Comparison of ENCODE assay signal across 8 mouse cellular contexts in genomic region chr7:141391625-141392551, GRCm38 (mm10). TPM values are rescaled to one million over a fixed set of nuclear protein-coding genes. Genes with fewer than 3 reads are reported as not detected.
A peak's percentile ranks its signal among the peaks of the same experiment; 100 is the strongest.
DNase-seq lines count a peak whose midpoint lies in the region; ATAC-seq and TF ChIP-seq lines count a peak whose summit lies in the region.

TSS of gene Taldo1 (plus strand) at chr7:141392199.

- peak within 1 kb of the TSS; percentile 72 for H3K27ac ChIP-seq in forebrain, embryonic 12.5 days
- H3K27ac ChIP-seq in heart, postnatal 0 days (ENCODE audit: low read depth) = peak within 1 kb of the TSS; percentile 64
- H3K27ac ChIP-seq in liver, embryonic 16.5 days (ENCODE audit: low read length) = peak within 1 kb of the TSS; percentile 98
- peak within 1 kb of the TSS; percentile 87 for H3K27ac ChIP-seq in neural tube, embryonic 13.5 days (replicated peaks)
- H3K27ac ChIP-seq in testis, adult 2 months (ENCODE audit: control insufficient read depth, insufficient read depth, low read depth, low read length) = peak within 1 kb of the TSS; percentile 88

- peaks cover 16% of the 10 kb centered on the region for H3K27me3 ChIP-seq in forebrain, embryonic 12.5 days
- H3K27me3 ChIP-seq in heart, postnatal 0 days (ENCODE audit: control insufficient read depth, insufficient read depth, low read length) = no peaks in the 10 kb centered on the region
- H3K27me3 ChIP-seq in liver, embryonic 16.5 days (ENCODE audit: control insufficient read depth, insufficient read depth, low read depth, low read length) = no peaks in the 10 kb centered on the region
- H3K27me3 ChIP-seq in neural tube, embryonic 13.5 days = peaks cover 17% of the 10 kb centered on the region
- no peaks in the 10 kb centered on the region for H3K27me3 ChIP-seq in testis, adult 2 months (ENCODE audit: control insufficient read depth, insufficient read depth, low read length)

- H3K4me3 ChIP-seq in forebrain, embryonic 12.5 days (replicated peaks) = peak within 1 kb of the TSS; percentile 70
- H3K4me3 ChIP-seq in heart, postnatal 0 days (ENCODE audit: low read depth, low read length) = peak within 1 kb of the TSS; percentile 76
- peak within 1 kb of the TSS; percentile 77 for H3K4me3 ChIP-seq in liver, embryonic 16.5 days (ENCODE audit: low read depth, low read length)
- peak within 1 kb of the TSS; percentile 71 for H3K4me3 ChIP-seq in neural tube, embryonic 13.5 days
- peak within 1 kb of the TSS; percentile 95 for H3K4me3 ChIP-seq in testis, adult 2 months (ENCODE audit: control insufficient read depth, low read depth, low read length)

- no peaks in the 10 kb centered on the region for H3K9me3 ChIP-seq in forebrain, embryonic 12.5 days
- H3K9me3 ChIP-seq in heart, postnatal 0 days (replicated peaks; ENCODE audit: control insufficient read depth, low read length) = no peaks in the 10 kb centered on the region
- no peaks in the 10 kb centered on the region for H3K9me3 ChIP-seq in liver, embryonic 16.5 days (replicated peaks; ENCODE audit: control insufficient read depth, low read length)
- H3K9me3 ChIP-seq in neural tube, embryonic 13.5 days = no peaks in the 10 kb centered on the region

- peak; percentile 94 for ATAC-seq in forebrain, embryonic 12.5 days (ENCODE audit: low FRiP score)
- ATAC-seq in heart, postnatal 0 days (ENCODE audit: insufficient read depth, low read depth) = peak; percentile 94
- ATAC-seq in liver, embryonic 16.5 days (ENCODE audit: low read depth) = peak; percentile 79
- peak; percentile 92 for ATAC-seq in neural tube, embryonic 13.5 days (ENCODE audit: low read depth)

- TF ChIP-seq EP300 in heart, postnatal 0 days (IDR thresholded peaks at IDR 0.05; ENCODE audit: low read depth) = no peak

- under 1% methylated on average over 57 of the region's 57 CpGs for WGBS in forebrain, embryonic 12.5 days
- WGBS in heart, postnatal 0 days = under 1% methylated on average over 57 of the region's 57 CpGs
- under 1% methylated on average over 57 of the region's 57 CpGs for WGBS in liver, embryonic 16.5 days (ENCODE audit: insufficient replicate concordance)
- WGBS in neural tube, embryonic 13.5 days = under 1% methylated on average over 57 of the region's 57 CpGs

- peak within 1 kb of the TSS; percentile 66 for H3K9ac ChIP-seq in forebrain, embryonic 12.5 days
- peak within 1 kb of the TSS; percentile 70 for H3K9ac ChIP-seq in heart, postnatal 0 days (replicated peaks; ENCODE audit: low read depth, low read length)
- H3K9ac ChIP-seq in liver, embryonic 16.5 days (ENCODE audit: low read depth, low read length) = peak within 1 kb of the TSS; percentile 82
- H3K9ac ChIP-seq in neural tube, embryonic 13.5 days = peak within 1 kb of the TSS; percentile 80

- peaks cover 10% of the 10 kb centered on the region for H3K36me3 ChIP-seq in forebrain, embryonic 12.5 days (replicated peaks)
- peaks cover 17% of the 10 kb centered on the region for H3K36me3 ChIP-seq in heart, postnatal 0 days (replicated peaks; ENCODE audit: control insufficient read depth, insufficient read depth, low read length)
- peaks cover 12% of the 10 kb centered on the region for H3K36me3 ChIP-seq in liver, embryonic 16.5 days (ENCODE audit: control insufficient read depth, insufficient read depth)
- peaks cover 11% of the 10 kb centered on the region for H3K36me3 ChIP-seq in neural tube, embryonic 13.5 days
- no peaks in the 10 kb centered on the region for H3K36me3 ChIP-seq in testis, adult 2 months (ENCODE audit: control insufficient read depth, insufficient read depth, low read length)

- H3K4me2 ChIP-seq in forebrain, embryonic 12.5 days = peak within 1 kb of the TSS; percentile 88
- peak within 1 kb of the TSS; percentile 98 for H3K4me2 ChIP-seq in heart, postnatal 0 days (ENCODE audit: low read depth, low read length)
- peak within 1 kb of the TSS; percentile 94 for H3K4me2 ChIP-seq in liver, embryonic 16.5 days (ENCODE audit: low read depth, low read length)
- peak within 1 kb of the TSS; percentile 95 for H3K4me2 ChIP-seq in neural tube, embryonic 13.5 days

- TF ChIP-seq POLR2A in testis, adult 2 months (IDR thresholded peaks at IDR 0.05; ENCODE audit: control insufficient read depth, low read depth, low read length) = peak; percentile 70

- TF ChIP-seq CTCF in heart, postnatal 0 days (IDR thresholded peaks at IDR 0.05; ENCODE audit: low read depth) = no peak
- TF ChIP-seq CTCF in testis, adult 2 months (IDR thresholded peaks at IDR 0.05; ENCODE audit: control insufficient read depth, insufficient read depth, insufficient replicate concordance, low read depth, low read length) = peak; percentile 0; the same call in 1 of the 2 replicates

- peak; percentile 88 to 94 for DNase-seq in CD8-positive naive resting alpha-beta T cell, adult 2 months (ENCODE audit: low read depth in 2 of 2, low spot score in 2 of 2)
- peak; percentile 99 for DNase-seq in c-Kit-positive CD71-positive TER-119-negative erythroid progenitor cells, embryonic 14.5 days (ENCODE audit: low read depth)
- peak; percentile 95 for DNase-seq in heart, postnatal 0 days (ENCODE audit: low spot score)
- peak; percentile 98 to 99 for DNase-seq in kidney, postnatal 4 days

- H3K4me1 ChIP-seq in forebrain, embryonic 12.5 days = peaks cover 13% of the 10 kb centered on the region
- H3K4me1 ChIP-seq in heart, postnatal 0 days (ENCODE audit: control insufficient read depth, insufficient read depth) = peaks cover 9% of the 10 kb centered on the region
- H3K4me1 ChIP-seq in liver, embryonic 16.5 days (ENCODE audit: control insufficient read depth, low read depth, low read length) = peaks cover 75% of the 10 kb centered on the region
- H3K4me1 ChIP-seq in neural tube, embryonic 13.5 days (replicated peaks) = peaks cover 17% of the 10 kb centered on the region
- peaks cover 15% of the 10 kb centered on the region for H3K4me1 ChIP-seq in testis, adult 2 months (ENCODE audit: control insufficient read depth, insufficient read depth, low read length)

RNA-seq across cellular contexts. Expression of gene Taldo1, which starts in this region (rescaled TPM):
- 397 and 407 TPM in 2 replicates for polyA plus RNA-seq in forebrain, embryonic 12.5 days (2016; fragmentation: Nextera tagmentation; extraction: Ambion mirVana)
- 151 and 173 TPM in 2 replicates for total RNA-seq in heart, postnatal 0 days (2014; rRNA removed; ENCODE audit: low replicate concordance)
- polyA plus RNA-seq in heart, postnatal 0 days (2015; fragmentation: Nextera tagmentation; extraction: Ambion mirVana) = 225 and 238 TPM in 2 replicates
- polyA plus RNA-seq in liver, embryonic 16.5 days (2015; fragmentation: Nextera tagmentation; extraction: Ambion mirVana) = 373 and 397 TPM in 2 replicates
- 328 and 340 TPM in 2 replicates for polyA plus RNA-seq in neural tube, embryonic 13.5 days (2015; fragmentation: Nextera tagmentation; extraction: Ambion mirVana)
- polyA plus RNA-seq in testis, adult 2 months (2012; rRNA removed) = 26.0 and 30.2 TPM in 2 replicates

Comparison
In these comparisons a context has a peak if more than half of its experiments do, and no peak if none do; other contexts are left out.
1. Peak in every context shown above with its lines: DNase-seq, ATAC-seq, H3K4me3 ChIP-seq and H3K27ac ChIP-seq.